Mouse (Mus musculus): ENCODE data around the gene Cacnb4.

DNA sequence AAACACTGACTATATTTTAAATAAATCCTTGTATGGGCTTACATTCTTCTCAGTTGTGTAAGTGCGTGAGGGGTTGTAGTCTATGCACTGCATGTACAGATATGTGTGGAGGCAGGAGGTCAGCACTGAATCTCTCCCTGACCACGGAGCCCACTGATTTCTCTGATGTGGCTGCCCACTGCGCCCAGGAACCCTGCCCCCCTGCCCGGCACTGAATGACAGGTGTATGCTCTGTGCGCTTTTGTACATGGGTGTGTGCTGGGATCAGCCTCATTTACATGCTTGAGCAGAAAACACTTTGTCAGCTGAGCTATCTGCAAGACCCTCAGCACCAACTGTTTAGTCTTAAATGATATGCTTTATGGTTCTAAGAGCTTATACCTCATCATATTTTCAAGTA is 271.4 kb downstream of the Cacnb4 start:
- no peak for TF ChIP-seq POLR2A (IDR thresholded peaks at IDR 0.05; ENCODE audit: insufficient read length, low read depth)
- no peak for TF ChIP-seq USF1 (IDR thresholded peaks at IDR 0.05; ENCODE audit: low read depth)
- TF ChIP-seq MAX (IDR thresholded peaks at IDR 0.05; ENCODE audit: low read depth): no peak
- no peak for TF ChIP-seq POLR2AphosphoS2 (IDR thresholded peaks at IDR 0.05; ENCODE audit: insufficient read length, low read depth)
- peak; percentile 24 for TF ChIP-seq TCF12 (IDR thresholded peaks at IDR 0.05; ENCODE audit: insufficient read depth, poor library complexity, severe bottlenecking)
- TF ChIP-seq MYOD1 (IDR thresholded peaks at IDR 0.05; ENCODE audit: control insufficient read depth in 1 of 3, insufficient read length in 2 of 3, low read depth in 2 of 3): peak in 2 of 3 experiments; percentile 84 to 93
- no peak for TF ChIP-seq REST (IDR thresholded peaks at IDR 0.05; ENCODE audit: insufficient read depth, insufficient read length)
- no peak for TF ChIP-seq CEBPB (IDR thresholded peaks at IDR 0.05; ENCODE audit: insufficient read depth, poor library complexity, severe bottlenecking)
- no peak for TF ChIP-seq E2F4 (IDR thresholded peaks at IDR 0.05; ENCODE audit: insufficient read depth)
- TF ChIP-seq MYOG (IDR thresholded peaks at IDR 0.05; ENCODE audit: control insufficient read depth in 1 of 3, insufficient read depth in 1 of 3, insufficient read length in 2 of 3, low read depth in 2 of 3): peak in 2 of 3 experiments; percentile 70 to 84
- peak; percentile 4 for TF ChIP-seq TCF3 (IDR thresholded peaks at IDR 0.05; ENCODE audit: insufficient read length, low read depth)
- TF ChIP-seq SRF (IDR thresholded peaks at IDR 0.05; ENCODE audit: control insufficient read depth, insufficient read length, low read depth): no peak

Data from myocyte (in vitro differentiated cells).